Mouse (Mus musculus) spleen, adult 10 weeks (tissue): ENCODE measurements around the gene Rasgef1c. TPM values are rescaled to one million over a fixed set of nuclear protein-coding genes. Genes with fewer than 3 reads are reported as not detected.

ENCODE experiments used
- polyA plus RNA-seq: library from polyadenylated mRNA; stranded (reverse); fragments of 350-450 nt; fragmentation: Illumina TruSeq; extraction: RNeasy Lipid Tissue Mini Kit (QIAGEN cat#74804); gene quantifications from one replicate; pipeline ENCODE4 v1.2.3, GENCODE M21; 2015; ENCODE audit warnings: low replicate concordance; ENCODE audit not compliant: insufficient read depth

Gene Rasgef1c
- not detected for polyA plus RNA-seq

GRCm38 (mm10) chr11:49901659-49902458 lies at the start of gene Rasgef1c:
Gene Rasgef1c (plus strand): TSS chr11:49901835.

DNA sequence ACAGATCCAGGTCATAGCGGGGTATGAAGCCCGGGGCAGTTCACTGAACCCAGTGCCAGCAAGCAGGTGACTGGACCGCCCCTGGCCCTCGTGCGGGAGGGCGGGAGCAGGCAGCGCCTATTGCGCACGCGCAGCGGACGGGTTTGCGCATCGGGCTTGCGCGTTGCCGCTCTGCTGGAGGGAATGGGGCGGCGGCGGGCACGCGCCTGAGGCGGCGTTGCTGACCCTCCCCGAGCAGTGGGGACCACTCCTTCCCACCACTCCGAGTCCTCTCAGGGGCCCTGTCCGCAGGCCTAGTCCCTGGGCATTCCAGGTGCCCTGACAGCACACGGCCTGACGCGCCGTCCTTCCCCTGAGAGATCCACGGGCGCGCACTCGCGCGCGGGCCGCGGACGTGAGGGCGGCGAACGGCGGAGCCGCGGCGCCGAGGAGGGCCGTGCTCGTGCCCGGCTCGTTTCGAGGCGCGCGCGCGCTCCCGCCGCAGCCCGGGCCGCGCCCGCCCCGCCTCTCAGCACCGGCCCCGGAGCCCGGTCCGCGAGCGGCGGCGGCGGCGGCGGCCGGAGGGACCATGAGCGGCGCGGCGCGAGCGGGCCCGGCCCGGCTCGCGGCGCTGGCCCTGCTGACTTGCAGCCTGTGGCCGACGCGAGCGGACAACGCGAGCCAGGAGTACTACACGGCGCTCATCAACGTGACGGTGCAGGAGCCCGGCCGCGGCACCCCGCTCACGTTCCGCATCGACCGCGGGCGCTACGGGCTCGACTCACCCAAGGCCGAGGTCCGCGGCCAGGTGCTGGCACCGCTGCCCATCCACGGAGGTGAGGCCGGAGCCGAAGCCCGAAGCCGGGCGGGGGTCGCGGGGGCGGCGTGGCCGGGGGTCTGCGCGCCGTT lies 123.4 kb downstream of the Rasgef1c start, which contains the start of gene Rnf130:
Rnf130 (plus strand) TSS at position 514 of the 888 bp plus-strand sequence.

Other genes starting within 250 kb of the Rasgef1c start
- gene Scgb3a1, start 238.2 kb upstream of the Rasgef1c start, polyA plus RNA-seq = not detected
- gene Cnot6, start 189.1 kb upstream of the Rasgef1c start, polyA plus RNA-seq = 109 TPM
- gene Gfpt2, start 107.7 kb upstream of the Rasgef1c start, polyA plus RNA-seq = 1.6 TPM
- 77.1 TPM for gene Mapk9, start 55.1 kb upstream of the Rasgef1c start, polyA plus RNA-seq
- gene Rnf130, start 123.5 kb downstream of the Rasgef1c start, polyA plus RNA-seq = 159 TPM
- 20.5 TPM for gene Tbc1d9b, start 229.6 kb downstream of the Rasgef1c start, polyA plus RNA-seq